Comparison of ENCODE assay signal across 8 mouse cellular contexts in genomic region chr19:4793281-4793830, GRCm38 (mm10). TPM values are rescaled to one million over a fixed set of nuclear protein-coding genes. Genes with fewer than 3 reads are reported as not detected.
A peak's percentile ranks its signal among the peaks of the same experiment; 100 is the strongest.
DNase-seq lines count a peak whose midpoint lies in the region; ATAC-seq and TF ChIP-seq lines count a peak whose summit lies in the region.

No protein-coding gene starts in this region.

- H3K36me3 ChIP-seq in midbrain, embryonic 16.5 days (ENCODE audit: control insufficient read depth, insufficient read depth, low read length) = no peaks in the 10 kb centered on the region

- peak; percentile 14; the same call in 1 of the 2 replicates for ATAC-seq in common myeloid progenitor, adult 5-6 weeks (replicated peaks; ENCODE audit: low read depth, poor library complexity, severe bottlenecking)
- peak; percentile 59 for ATAC-seq in midbrain, embryonic 16.5 days

- no peaks in the 10 kb centered on the region for H3K27me3 ChIP-seq in midbrain, embryonic 16.5 days (ENCODE audit: control insufficient read depth, insufficient read depth, low read depth, low read length)

- no peaks in the 10 kb centered on the region for H3K9me3 ChIP-seq in midbrain, embryonic 16.5 days (replicated peaks; ENCODE audit: control insufficient read depth, low read length, poor library complexity, severe bottlenecking)

- peak overlapping the region; percentile 70 for H3K9ac ChIP-seq in midbrain, embryonic 16.5 days (ENCODE audit: low read depth, low read length)

- TF ChIP-seq CTCF in layer of hippocampus, adult 2 months (conservative IDR thresholded peaks at IDR 0.05) = no peak

- H3K4me1 ChIP-seq in midbrain, embryonic 16.5 days (ENCODE audit: control insufficient read depth, insufficient read depth, low read length) = peaks cover 47% of the 10 kb centered on the region

- peak overlapping the region; percentile 95 for H3K4me3 ChIP-seq in layer of hippocampus, adult 2 months
- H3K4me3 ChIP-seq in midbrain, embryonic 16.5 days (ENCODE audit: low read depth, low read length) = peak overlapping the region; percentile 58

- whole genome bisulfite sequencing in midbrain, embryonic 16.5 days = 2% methylated on average over 16 of the region's 16 CpGs

- peak overlapping the region; percentile 90 for H3K4me2 ChIP-seq in midbrain, embryonic 16.5 days (ENCODE audit: low read length)

- DNase-seq in layer of hippocampus, adult 2 months (ENCODE audit: low spot score in 2 of 2) = no peak
- DNase-seq in layer of hippocampus, postnatal 36 days = no peak
- peak; percentile 62 for DNase-seq in hindlimb bud, embryonic 11.5 days (ENCODE audit: extremely low spot score, low read depth, low spot score)
- no peak for DNase-seq in embryo, embryonic 10.5 days (ENCODE audit: low spot score)
- no peak for DNase-seq in spleen, postnatal 10 days (ENCODE audit: low spot score in 2 of 2)
- no peak for DNase-seq in thymus, postnatal 4 days

- peak overlapping the region; percentile 92 for H3K27ac ChIP-seq in layer of hippocampus, adult 2 months
- H3K27ac ChIP-seq in midbrain, embryonic 16.5 days (ENCODE audit: low read length) = peak overlapping the region; percentile 78

RNA-seq across cellular contexts. Expression of gene Rbm4, which starts 0.3 kb away (rescaled TPM):
- 10 to 100 TPM; 76.1 to 95.4 TPM for total RNA-seq in layer of hippocampus, adult 2 months (2021)
- 10 to 100 TPM; 88.2 to 89.6 TPM for total RNA-seq in layer of hippocampus, postnatal 36 days (2021)
- 70.3 and 72.6 TPM in 2 replicates for total RNA-seq in common myeloid progenitor, adult 5-6 weeks (2017)
- polyA plus RNA-seq in midbrain, embryonic 16.5 days (2015; fragmentation: Nextera tagmentation; extraction: Ambion mirVana) = 78.8 and 87.2 TPM in 2 replicates

RNA-seq across cellular contexts. Expression of gene Gm21992, which starts 18.1 kb away (rescaled TPM):
- 10 to 100 TPM; 26.6 to 27.2 TPM for total RNA-seq in layer of hippocampus, adult 2 months (2021)
- 10 to 100 TPM; 17.3 to 19.8 TPM for total RNA-seq in layer of hippocampus, postnatal 36 days (2021)
- 48.6 and 50.1 TPM in 2 replicates for total RNA-seq in common myeloid progenitor, adult 5-6 weeks (2017)
- polyA plus RNA-seq in midbrain, embryonic 16.5 days (2015; fragmentation: Nextera tagmentation; extraction: Ambion mirVana) = 19.0 and 21.2 TPM in 2 replicates

RNA-seq across cellular contexts. Expression of gene Rbm14, which starts 18.1 kb away (rescaled TPM):
- total RNA-seq in layer of hippocampus, adult 2 months (2021) = 10 to 100 TPM; 59.5 to 65.9 TPM
- 10 to 100 TPM; 56.3 to 62.7 TPM for total RNA-seq in layer of hippocampus, postnatal 36 days (2021)
- total RNA-seq in common myeloid progenitor, adult 5-6 weeks (2017) = 22.6 and 28.6 TPM in 2 replicates
- polyA plus RNA-seq in midbrain, embryonic 16.5 days (2015; fragmentation: Nextera tagmentation; extraction: Ambion mirVana) = 60.3 and 67.8 TPM in 2 replicates

RNA-seq across cellular contexts. Expression of gene Rbm4b, which starts 37.1 kb away (rescaled TPM):
- 10 to 100 TPM; 16.8 to 17.9 TPM for total RNA-seq in layer of hippocampus, adult 2 months (2021)
- 10 to 100 TPM; 17.4 to 20.2 TPM for total RNA-seq in layer of hippocampus, postnatal 36 days (2021)
- 14.6 and 15.9 TPM in 2 replicates for total RNA-seq in common myeloid progenitor, adult 5-6 weeks (2017)
- polyA plus RNA-seq in midbrain, embryonic 16.5 days (2015; fragmentation: Nextera tagmentation; extraction: Ambion mirVana) = 149 and 164 TPM in 2 replicates

RNA-seq across cellular contexts. Expression of gene Ccs, which starts 45.8 kb away (rescaled TPM):
- 10 to 100 TPM; 33.9 to 38.8 TPM for total RNA-seq in layer of hippocampus, adult 2 months (2021)
- 10 to 100 TPM; 36.6 to 37.1 TPM for total RNA-seq in layer of hippocampus, postnatal 36 days (2021)
- total RNA-seq in common myeloid progenitor, adult 5-6 weeks (2017) = 37.3 and 61.4 TPM in 2 replicates
- 33.3 and 42.5 TPM in 2 replicates for polyA plus RNA-seq in midbrain, embryonic 16.5 days (2015; fragmentation: Nextera tagmentation; extraction: Ambion mirVana)
